In the genomic region with DNA sequence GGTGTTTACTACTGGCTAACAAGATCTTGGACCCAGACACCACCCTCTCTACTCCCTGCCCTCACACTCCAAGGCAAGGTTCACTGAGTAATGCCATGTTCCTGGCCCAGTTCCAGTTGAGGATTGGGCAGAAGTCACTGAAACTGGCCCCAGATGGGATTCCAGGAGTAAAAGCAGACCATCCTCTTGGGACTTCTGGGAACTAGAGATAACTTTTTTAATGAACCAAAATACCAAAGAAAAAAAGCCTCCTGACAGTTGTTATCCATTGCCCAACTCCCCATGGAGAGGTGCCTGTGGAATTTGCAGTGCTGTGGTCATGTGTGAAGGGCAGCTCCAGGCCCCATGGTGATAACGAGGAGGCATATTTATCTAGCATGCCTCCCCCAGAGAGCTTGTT, we compare ENCODE assay signal across 12 mouse cellular contexts.
DNase-seq lines count a peak whose midpoint lies in the region; ATAC-seq and TF ChIP-seq lines count a peak whose summit lies in the region.
"Had no signal": no experiment of that assay in that cellular context is flagged by ENCODE, and none has a peak within 500 bp of the region (broad histone marks: within the 10 kb centered on the region; RNA-seq: fewer than 3 reads in every experiment).

No protein-coding gene starts in this region.

- intact Hi-C loops in left cerebral cortex, postnatal 14 days (cut with DNase I): no loop called here

- no peak for ATAC-seq in liver, embryonic 12.5 days
- peak; percentile 76 for ATAC-seq in heart, embryonic 16.5 days (replicated peaks; ENCODE audit: extremely low read depth, insufficient read depth, low FRiP score)
- ATAC-seq: midbrain, embryonic 13.5 days had no signal

- H3K27ac ChIP-seq in liver, adult 2 months (replicated peaks; ENCODE audit: insufficient read depth, low read depth, low read length): no peak overlapping the region
- no peak overlapping the region for H3K27ac ChIP-seq in liver, embryonic 12.5 days
- H3K27ac ChIP-seq in heart, embryonic 16.5 days (ENCODE audit: low read length): peak overlapping the region; percentile 58
- H3K27ac ChIP-seq: limb, embryonic 13.5 days; lung, embryonic 15.5 days; midbrain, embryonic 13.5 days had no signal

- H3K36me3 ChIP-seq in liver, adult 2 months (ENCODE audit: control insufficient read depth, insufficient read depth, low read length): no peaks in the 10 kb centered on the region
- no peaks in the 10 kb centered on the region for H3K36me3 ChIP-seq in liver, embryonic 12.5 days
- H3K36me3 ChIP-seq in heart, embryonic 16.5 days (ENCODE audit: control insufficient read depth, insufficient read depth): no peaks in the 10 kb centered on the region
- H3K36me3 ChIP-seq: limb, embryonic 13.5 days; lung, embryonic 15.5 days; midbrain, embryonic 13.5 days had no signal

- H3K4me3 ChIP-seq in liver, adult 2 months (ENCODE audit: insufficient read depth, low read depth, low read length): no peak overlapping the region
- no peak overlapping the region for H3K4me3 ChIP-seq in liver, embryonic 12.5 days
- H3K4me3 ChIP-seq in heart, embryonic 16.5 days (ENCODE audit: low read length): no peak overlapping the region
- H3K4me3 ChIP-seq: limb, embryonic 13.5 days; lung, embryonic 15.5 days; midbrain, embryonic 13.5 days had no signal

- no peak for TF ChIP-seq CTCF in liver, adult 2 months (IDR thresholded peaks at IDR 0.05; ENCODE audit: low read depth, low read length)

- no peak overlapping the region for H3K9ac ChIP-seq in liver, adult 2 months (ENCODE audit: low read depth, low read length)
- no peak overlapping the region for H3K9ac ChIP-seq in liver, embryonic 12.5 days
- H3K9ac ChIP-seq in heart, embryonic 16.5 days (ENCODE audit: low read length): no peak overlapping the region
- H3K9ac ChIP-seq: limb, embryonic 13.5 days; lung, embryonic 15.5 days; midbrain, embryonic 13.5 days had no signal

- DNase-seq in liver, adult 2 months (ENCODE audit: extremely low read depth, low read depth, low spot score): peak; percentile 61
- DNase-seq in adrenal gland, postnatal 25 days: peak; percentile 17
- peak; percentile 34 for DNase-seq in ovary, postnatal 36 days (ENCODE audit: low spot score)
- DNase-seq in urinary bladder, postnatal 14 days (ENCODE audit: low spot score): no peak
- DNase-seq in left cerebral cortex, postnatal 14 days (ENCODE audit: low spot score in 2 of 2): no peak
- no peak for DNase-seq in cerebellum, adult 8-10 months
- DNase-seq: right cerebral cortex, postnatal 14 days had no signal

- H3K27me3 ChIP-seq in liver, adult 2 months (ENCODE audit: control insufficient read depth, insufficient read depth, low read length): no peaks in the 10 kb centered on the region
- H3K27me3 ChIP-seq in liver, embryonic 12.5 days (replicated peaks): no peaks in the 10 kb centered on the region
- no peaks in the 10 kb centered on the region for H3K27me3 ChIP-seq in heart, embryonic 16.5 days (ENCODE audit: control insufficient read depth, insufficient read depth, low read length)
- H3K27me3 ChIP-seq: lung, embryonic 15.5 days; midbrain, embryonic 13.5 days had no signal

- WGBS in liver, adult 2 months: 54% methylated on average over 1 of the region's 1 CpGs
- WGBS in liver, embryonic 12.5 days (ENCODE audit: insufficient replicate concordance): 34% methylated on average over 1 of the region's 1 CpGs
- 15% methylated on average over 1 of the region's 1 CpGs for WGBS in heart, embryonic 16.5 days

- H3K4me2 ChIP-seq in liver, embryonic 12.5 days: no peak overlapping the region
- no peak overlapping the region for H3K4me2 ChIP-seq in heart, embryonic 16.5 days (ENCODE audit: low read depth, low read length)
- H3K4me2 ChIP-seq: limb, embryonic 13.5 days; lung, embryonic 15.5 days; midbrain, embryonic 13.5 days had no signal

- H3K4me1 ChIP-seq in liver, adult 2 months (ENCODE audit: control insufficient read depth, insufficient read depth, low read length): peaks cover 12% of the 10 kb centered on the region
- H3K4me1 ChIP-seq in liver, embryonic 12.5 days: no peaks in the 10 kb centered on the region
- peaks cover 25% of the 10 kb centered on the region for H3K4me1 ChIP-seq in heart, embryonic 16.5 days (ENCODE audit: control insufficient read depth, insufficient read depth, low read length)

- H3K79me2 ChIP-seq in liver, adult 2 months (ENCODE audit: control insufficient read depth, insufficient read depth, low read length): no peaks in the 10 kb centered on the region

- H3K9me3 ChIP-seq in liver, embryonic 12.5 days (replicated peaks): no peaks in the 10 kb centered on the region
- no peaks in the 10 kb centered on the region for H3K9me3 ChIP-seq in heart, embryonic 16.5 days (replicated peaks; ENCODE audit: control insufficient read depth, low read length)
- H3K9me3 ChIP-seq: limb, embryonic 13.5 days; lung, embryonic 15.5 days; midbrain, embryonic 13.5 days had no signal

- TF ChIP-seq POLR2A in liver, adult 2 months (IDR thresholded peaks at IDR 0.05; ENCODE audit: extremely low read depth, insufficient read depth, low read length): no peak

Comparison
In these comparisons a context has a peak if more than half of its experiments do, and no peak if none do; other contexts are left out.
1. DNase-seq: peak in liver, adult 2 months (single experiment), adrenal gland, postnatal 25 days (single experiment) and ovary, postnatal 36 days (single experiment); none in urinary bladder, postnatal 14 days (single experiment), left cerebral cortex, postnatal 14 days (0 of 2) and cerebellum, adult 8-10 months (single experiment).